Mouse (Mus musculus) adrenal gland, postnatal 0 days (tissue): Measurements from ENCODE around the gene Olfr740. TPM values are rescaled to one million over a fixed set of nuclear protein-coding genes. Genes with fewer than 3 reads are reported as not detected.

Source experiments
- polyA plus RNA-seq: library from polyadenylated mRNA; unstranded; fragments of >200 nt; fragmentation: Nextera tagmentation; extraction: Ambion mirVana; gene quantifications from 2 replicates; pipeline ENCODE4 v1.2.1, GENCODE M21; 2015

Gene Olfr740
- not detected in 2 replicates for polyA plus RNA-seq

GRCm38 (mm10) chr14:50445245-50445644, at the start of gene Olfr740:
TSS of gene Olfr740 (plus strand) at chr14:50445545.

GRCm38 (mm10) chr14:50407268-50407667, 38.1 kb upstream of the Olfr740 start, which contains the start of gene Olfr738:
TSS of gene Olfr738 (plus strand) at chr14:50407568.

GRCm38 (mm10) chr14:50418326-50418725, 27.0 kb upstream of the Olfr740 start, which contains the start of gene Olfr739:
TSS of gene Olfr739 (plus strand) at chr14:50418626.

GRCm38 (mm10) chr14:50472438-50472837, 27.1 kb downstream of the Olfr740 start, which contains the start of gene Olfr741:
TSS of gene Olfr741 (plus strand) at chr14:50472738.

GRCm38 (mm10) chr14:50503300-50503699, 58.0 kb downstream of the Olfr740 start, which contains the start of gene Olfr742:
TSS of gene Olfr742 (plus strand) at chr14:50503600.

Other genes with a start within 250 kb of the Olfr740 start
- not detected in 2 replicates for gene Olfr731, start 203.7 kb upstream of the Olfr740 start, polyA plus RNA-seq
- not detected in 2 replicates for gene Olfr732, start 161.3 kb upstream of the Olfr740 start, polyA plus RNA-seq
- not detected in 2 replicates for gene Olfr733, start 144.0 kb upstream of the Olfr740 start, polyA plus RNA-seq
- not detected in 2 replicates for gene Olfr734, start 118.8 kb upstream of the Olfr740 start, polyA plus RNA-seq
- gene Olfr735, start 96.7 kb upstream of the Olfr740 start, polyA plus RNA-seq = not detected in 2 replicates
- gene Tlr11, start 87.6 kb upstream of the Olfr740 start, polyA plus RNA-seq = not detected in 2 replicates
- gene Olfr736, start 64.4 kb upstream of the Olfr740 start, polyA plus RNA-seq = not detected in 2 replicates
- gene Olfr738, start 38.0 kb upstream of the Olfr740 start, polyA plus RNA-seq = not detected in 2 replicates
- not detected in 2 replicates for gene Olfr739, start 26.9 kb upstream of the Olfr740 start, polyA plus RNA-seq
- not detected in 2 replicates for gene Olfr741, start 27.2 kb downstream of the Olfr740 start, polyA plus RNA-seq
- gene Olfr742, start 58.1 kb downstream of the Olfr740 start, polyA plus RNA-seq = not detected in 2 replicates
- gene Olfr743, start 76.3 kb downstream of the Olfr740 start, polyA plus RNA-seq = not detected in 2 replicates
- not detected in 2 replicates for gene Olfr744, start 169.3 kb downstream of the Olfr740 start, polyA plus RNA-seq
- gene Olfr745, start 193.8 kb downstream of the Olfr740 start, polyA plus RNA-seq = not detected in 2 replicates
- gene Olfr746, start 201.5 kb downstream of the Olfr740 start, polyA plus RNA-seq = not detected in 2 replicates
- gene Olfr747, start 247.7 kb downstream of the Olfr740 start, polyA plus RNA-seq = not detected in 2 replicates